Mouse (Mus musculus) embryonic fibroblast, embryonic 13.5 days (primary cell): ENCODE data around the gene Rassf10.

ENCODE experiments used
- CTCF ChIP-seq: IDR thresholded peaks from 2 replicates; pipeline ENCODE4 v1.5.1; 2011; ENCODE audit warnings: mild to moderate bottlenecking, control low read depth, low read length, moderate library complexity, borderline replicate concordance; ENCODE audit not compliant: insufficient read depth
- POLR2A ChIP-seq: IDR thresholded peaks from 2 replicates; pipeline ENCODE4 v1.6.1; 2011; ENCODE audit warnings: low read depth, mild to moderate bottlenecking, control low read depth, low read length, moderate library complexity

DNA sequence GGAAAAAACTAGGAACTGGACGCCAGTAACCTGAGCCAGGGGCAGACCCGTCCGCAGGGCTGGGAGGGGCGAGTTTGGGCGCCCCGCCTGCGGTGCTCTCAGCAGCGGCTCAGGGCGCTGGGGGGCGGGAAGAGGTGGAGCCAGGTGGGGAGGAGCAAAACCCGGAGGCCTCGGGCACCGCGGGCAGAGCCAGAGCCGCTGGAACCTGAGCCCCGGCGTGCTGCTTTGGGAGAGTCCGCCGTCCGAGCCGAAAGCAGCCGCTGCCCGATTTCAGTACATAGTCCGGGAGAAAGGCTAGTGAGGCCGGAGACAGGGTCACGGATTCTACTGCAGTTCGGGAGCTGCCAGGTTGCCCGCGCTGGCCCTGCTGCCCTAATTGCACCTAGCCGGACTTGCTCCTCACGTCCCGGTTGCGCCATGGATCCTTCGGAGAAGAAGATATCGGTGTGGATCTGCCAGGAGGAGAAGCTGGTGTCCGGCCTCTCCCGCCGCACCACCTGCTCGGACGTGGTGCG is at the start of gene Rassf10:
- TF ChIP-seq CTCF (no peak), POLR2A (peak; percentile 61)
